Mouse (Mus musculus): ENCODE results near the gene Dusp11. TPM values are rescaled to one million over a fixed set of nuclear protein-coding genes. Genes with fewer than 3 reads are reported as not detected.
A peak's percentile ranks its signal among the peaks of the same experiment; 100 is the strongest.
"Not testable (repeated sequence)": the region's sequence is repeated elsewhere in the genome, so short reads cannot be mapped to it uniquely, and the experiment has no call there.

Dusp11 gene
- polyA plus RNA-seq, 1 experiment from 2014 or later = 48.6 TPM

DNA sequence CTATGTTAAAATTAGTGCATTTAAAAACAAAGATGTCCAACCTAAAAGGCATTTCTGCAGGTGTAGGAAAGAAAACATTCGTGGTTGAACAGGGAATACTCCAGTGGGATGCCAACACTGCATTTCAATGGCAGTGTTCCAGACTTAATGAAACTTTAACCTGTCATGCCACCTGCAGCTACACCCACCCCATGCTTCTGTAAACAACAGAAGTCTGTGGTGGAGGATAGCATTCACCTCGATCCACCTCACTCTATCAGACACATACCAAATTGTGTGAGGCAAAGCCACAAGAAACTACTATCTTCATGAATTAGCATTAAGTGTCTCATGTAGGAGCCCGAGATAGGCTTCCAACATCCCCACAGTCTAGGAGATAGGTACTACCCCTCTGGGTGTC, 53.1 kb downstream of the Dusp11 start:
- WGBS = 75% methylated on average over 3 of the region's 3 CpGs
- H3K9me3 ChIP-seq = no peaks in the 10 kb centered on the region

DNA sequence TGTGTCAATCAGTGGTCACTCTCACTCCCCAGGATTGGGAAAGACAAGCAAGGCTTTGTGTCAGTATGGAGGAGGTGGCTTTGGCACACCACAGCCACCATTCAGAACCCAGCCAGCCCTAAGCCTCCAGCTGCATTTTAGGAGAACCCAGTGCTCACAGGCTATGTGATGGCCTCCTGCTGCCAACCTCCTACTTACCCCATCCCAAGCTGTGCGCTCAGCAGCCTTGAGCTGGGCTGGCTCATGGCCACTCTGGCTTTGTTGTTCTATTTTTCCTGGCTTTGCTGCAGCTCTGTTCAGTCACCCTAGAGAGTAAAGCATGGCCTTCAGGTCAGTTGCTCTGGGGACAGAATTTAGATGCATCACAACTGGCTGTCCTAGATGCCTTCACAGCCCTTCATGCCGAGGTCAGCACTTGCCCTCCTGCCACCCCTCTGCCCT, 54.5 kb downstream of the Dusp11 start:
- H3K27ac ChIP-seq; H3K4me2 ChIP-seq; H3K36me3 ChIP-seq; H3K27me3 ChIP-seq; H3K4me1 ChIP-seq; H3K4me3 ChIP-seq; ATAC-seq (ENCODE audit: insufficient number of reproducible peaks, insufficient read depth, low FRiP score, low TSS enrichment, low read depth); H3K9ac ChIP-seq; H3K9me3 ChIP-seq: not testable (repeated sequence)
- WGBS = 64% methylated on average over 2 of the region's 2 CpGs

More for the DNA sequence above, 53.1 kb downstream of the Dusp11 start:
- H3K4me3 ChIP-seq = no peak overlapping the region
- H3K27me3 ChIP-seq = no peaks in the 10 kb centered on the region
- no peaks in the 10 kb centered on the region for H3K36me3 ChIP-seq
- H3K27ac ChIP-seq = no peak overlapping the region
- no peak overlapping the region for H3K4me2 ChIP-seq
- ATAC-seq (ENCODE audit: insufficient number of reproducible peaks, insufficient read depth, low FRiP score, low TSS enrichment, low read depth) = no peak
- no peaks in the 10 kb centered on the region for H3K4me1 ChIP-seq
- H3K9ac ChIP-seq = no peak overlapping the region

DNA sequence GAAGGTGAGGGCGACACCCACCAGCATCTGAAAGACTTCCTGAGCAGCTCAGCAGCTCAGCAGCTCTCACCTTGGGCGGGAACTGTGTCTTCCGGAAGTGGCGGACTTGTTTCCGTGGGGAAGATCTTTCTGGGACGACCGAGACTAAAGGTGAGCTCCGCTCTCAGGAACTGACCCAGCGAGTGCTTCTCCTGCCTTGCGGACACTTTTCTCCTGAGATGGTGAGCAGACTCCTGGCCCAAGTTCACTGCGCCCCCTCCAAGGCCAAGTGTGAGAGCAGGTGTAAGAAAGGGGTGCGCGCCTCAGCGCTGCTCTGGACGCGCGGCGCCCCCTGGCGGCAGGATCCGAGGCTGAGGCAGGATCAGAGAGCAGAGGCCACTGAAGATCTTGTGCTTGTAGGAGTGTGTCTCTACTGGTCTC, 56.8 kb downstream of the Dusp11 start, which contains the start of gene Nat8f4:
TSS of gene Nat8f4 (minus strand) at position 243 of the 420 bp plus-strand sequence.
- not testable (repeated sequence) for H3K36me3 ChIP-seq; H3K9ac ChIP-seq; H3K9me3 ChIP-seq; H3K4me1 ChIP-seq; H3K27ac ChIP-seq; H3K27me3 ChIP-seq; ATAC-seq (ENCODE audit: insufficient number of reproducible peaks, insufficient read depth, low FRiP score, low TSS enrichment, low read depth)
- Histone ChIP-seq H3K4me2 (peak within 1 kb of the TSS; percentile 43), H3K4me3 (peak within 1 kb of the TSS; percentile 24)
- 20% methylated on average over 20 of the region's 20 CpGs for WGBS

DNA sequence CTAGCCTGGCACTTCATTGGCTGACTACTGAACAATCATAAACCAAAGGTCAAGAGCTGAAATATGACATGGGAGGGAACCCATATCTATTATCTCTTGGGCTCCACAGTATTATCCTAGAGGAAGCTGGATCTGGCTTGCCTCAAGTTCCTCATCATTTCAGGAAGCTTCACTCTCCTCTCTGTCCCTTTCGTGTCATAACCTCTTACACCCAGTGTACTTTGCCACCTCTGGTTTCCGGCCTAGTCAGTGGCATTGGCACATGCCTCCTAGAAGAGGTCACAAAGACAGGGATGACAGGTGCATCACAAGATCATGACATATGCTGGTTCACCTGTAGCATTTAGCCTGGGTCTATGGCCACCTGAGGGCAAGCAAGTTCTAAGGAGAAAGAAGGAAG, 59.2 kb downstream of the Dusp11 start:
- H3K36me3 ChIP-seq = no peaks in the 10 kb centered on the region
- H3K27ac ChIP-seq = no peak overlapping the region
- H3K4me2 ChIP-seq = no peak overlapping the region
- H3K9ac ChIP-seq = no peak overlapping the region
- no peak overlapping the region for H3K4me3 ChIP-seq
- no peak for ATAC-seq (ENCODE audit: insufficient number of reproducible peaks, insufficient read depth, low FRiP score, low TSS enrichment, low read depth)
- no peaks in the 10 kb centered on the region for H3K9me3 ChIP-seq
- 93% methylated on average over 2 of the region's 2 CpGs for WGBS
- H3K27me3 ChIP-seq = no peaks in the 10 kb centered on the region
- H3K4me1 ChIP-seq = no peaks in the 10 kb centered on the region

DNA sequence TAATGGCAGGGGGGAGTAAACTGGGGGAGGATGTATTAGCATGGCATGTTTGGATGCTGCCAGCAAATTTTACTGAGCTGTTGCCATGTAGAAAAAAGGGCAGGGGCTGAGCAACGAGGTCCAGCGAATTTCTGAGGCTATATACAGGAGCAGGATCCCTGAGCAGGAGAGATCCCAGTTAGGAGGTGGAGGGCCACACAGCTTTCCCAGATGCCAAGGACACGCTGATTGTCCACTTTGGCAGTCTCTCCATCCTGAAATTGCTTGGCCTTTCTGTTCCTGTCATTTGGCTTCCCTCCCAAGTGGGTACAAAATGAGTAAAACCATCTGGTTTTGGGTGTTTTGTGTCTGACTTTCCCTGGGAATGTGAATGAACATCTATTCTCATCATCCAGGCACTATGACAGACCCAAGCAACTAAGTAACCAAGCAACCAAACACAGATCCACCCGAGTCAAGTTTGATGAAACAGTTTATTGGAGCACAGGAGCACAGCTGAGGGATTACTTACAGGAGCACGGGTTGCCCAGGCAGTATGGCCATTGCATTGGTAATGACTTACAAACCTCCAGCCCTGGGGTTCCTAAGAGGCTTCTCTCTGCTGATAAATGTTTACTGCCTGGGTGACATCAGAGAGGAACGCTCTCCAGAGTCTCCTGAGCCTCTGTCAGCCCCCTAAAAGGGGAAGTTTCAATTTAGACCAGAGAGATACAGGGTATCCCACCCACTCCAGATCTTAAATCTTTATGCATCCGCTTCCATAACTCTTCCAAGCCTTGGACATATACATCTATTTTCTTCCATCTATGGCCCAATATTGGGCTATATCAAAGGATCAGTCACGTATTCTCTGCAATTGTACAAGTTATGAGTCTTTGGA, 62.6 kb downstream of the Dusp11 start:
- not testable (repeated sequence) for ATAC-seq (ENCODE audit: insufficient number of reproducible peaks, insufficient read depth, low FRiP score, low TSS enrichment, low read depth); H3K9me3 ChIP-seq; H3K27me3 ChIP-seq; H3K4me3 ChIP-seq; H3K4me1 ChIP-seq; H3K36me3 ChIP-seq; H3K27ac ChIP-seq; H3K9ac ChIP-seq; H3K4me2 ChIP-seq
- WGBS = 72% methylated on average over 7 of the region's 8 CpGs

DNA sequence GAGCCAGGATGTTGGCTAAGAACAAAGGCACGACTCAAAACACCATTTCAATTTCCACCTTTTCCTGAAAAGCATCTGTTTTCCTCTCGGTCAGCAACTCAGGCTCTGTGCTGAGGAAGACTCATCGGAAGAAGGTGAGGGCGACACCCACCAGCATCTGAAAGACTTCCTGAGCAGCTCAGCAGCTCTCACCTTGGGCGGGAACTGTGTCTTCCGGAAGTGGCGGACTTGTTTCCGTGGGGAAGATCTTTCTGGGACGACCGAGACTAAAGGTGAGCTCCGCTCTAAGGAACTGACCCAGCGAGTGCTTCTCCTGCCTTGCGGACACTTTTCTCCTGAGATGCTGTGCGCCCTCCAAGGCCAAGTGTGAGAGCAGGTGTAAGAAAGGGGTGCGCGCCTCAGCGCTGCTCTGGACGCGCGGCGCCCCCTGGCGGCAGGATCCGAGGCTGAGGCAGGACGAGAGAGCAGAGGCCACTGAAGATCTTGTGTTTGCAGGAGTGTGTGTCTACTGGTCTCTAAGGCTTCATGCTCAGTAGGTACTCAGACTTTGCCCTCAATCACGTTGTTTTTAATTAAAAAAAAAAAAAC, 66.3 kb downstream of the Dusp11 start:
- not testable (repeated sequence) for H3K36me3 ChIP-seq; H3K27me3 ChIP-seq; H3K4me2 ChIP-seq; H3K9me3 ChIP-seq; ATAC-seq (ENCODE audit: insufficient number of reproducible peaks, insufficient read depth, low FRiP score, low TSS enrichment, low read depth); H3K27ac ChIP-seq; H3K4me1 ChIP-seq; H3K9ac ChIP-seq; H3K4me3 ChIP-seq
- WGBS = 73% methylated on average over 25 of the region's 25 CpGs

Other genes starting within 250 kb of the Dusp11 start
- not detected in 2 replicates for gene Nat8f7, start 248.5 kb downstream of the Dusp11 start, polyA plus RNA-seq (2015; fragmentation: Nextera tagmentation; extraction: Ambion mirVana)
- gene Nat8f3, start 195.9 kb downstream of the Dusp11 start, polyA plus RNA-seq (2015; fragmentation: Nextera tagmentation; extraction: Ambion mirVana) = 0.22 TPM in 1 of 2 replicates, not detected in the other
- gene Nat8f6, start 140.7 kb downstream of the Dusp11 start, polyA plus RNA-seq (2015; fragmentation: Nextera tagmentation; extraction: Ambion mirVana) = not detected in 2 replicates
- gene Nat8f5, start 140.7 kb downstream of the Dusp11 start, polyA plus RNA-seq (2015; fragmentation: Nextera tagmentation; extraction: Ambion mirVana) = not detected in 2 replicates
- not detected in 2 replicates for gene Nat8, start 129.6 kb downstream of the Dusp11 start, polyA plus RNA-seq (2015; fragmentation: Nextera tagmentation; extraction: Ambion mirVana)
- not detected in 2 replicates for gene Nat8f2, start 92.5 kb downstream of the Dusp11 start, polyA plus RNA-seq (2015; fragmentation: Nextera tagmentation; extraction: Ambion mirVana)
- 2.5 and 2.8 TPM in 2 replicates for gene Nat8f4, start 56.8 kb downstream of the Dusp11 start, polyA plus RNA-seq (2015; fragmentation: Nextera tagmentation; extraction: Ambion mirVana)
- gene Tprkb, start 49.8 kb downstream of the Dusp11 start, polyA plus RNA-seq (2015; fragmentation: Nextera tagmentation; extraction: Ambion mirVana) = 39.5 and 45.9 TPM in 2 replicates
- gene Nat8f1, start 46.0 kb downstream of the Dusp11 start, polyA plus RNA-seq (2015; fragmentation: Nextera tagmentation; extraction: Ambion mirVana) = 6.5 and 11.2 TPM in 2 replicates
- gene Figla, start 54.5 kb upstream of the Dusp11 start, polyA plus RNA-seq (2015; fragmentation: Nextera tagmentation; extraction: Ambion mirVana) = not detected in 2 replicates
- gene Add2, start 67.0 kb upstream of the Dusp11 start, polyA plus RNA-seq (2015; fragmentation: Nextera tagmentation; extraction: Ambion mirVana) = 8.7 and 9.4 TPM in 2 replicates
- 3.6 and 5.8 TPM in 2 replicates for gene Tgfa, start 233.6 kb upstream of the Dusp11 start, polyA plus RNA-seq (2015; fragmentation: Nextera tagmentation; extraction: Ambion mirVana)